In the genomic region with DNA sequence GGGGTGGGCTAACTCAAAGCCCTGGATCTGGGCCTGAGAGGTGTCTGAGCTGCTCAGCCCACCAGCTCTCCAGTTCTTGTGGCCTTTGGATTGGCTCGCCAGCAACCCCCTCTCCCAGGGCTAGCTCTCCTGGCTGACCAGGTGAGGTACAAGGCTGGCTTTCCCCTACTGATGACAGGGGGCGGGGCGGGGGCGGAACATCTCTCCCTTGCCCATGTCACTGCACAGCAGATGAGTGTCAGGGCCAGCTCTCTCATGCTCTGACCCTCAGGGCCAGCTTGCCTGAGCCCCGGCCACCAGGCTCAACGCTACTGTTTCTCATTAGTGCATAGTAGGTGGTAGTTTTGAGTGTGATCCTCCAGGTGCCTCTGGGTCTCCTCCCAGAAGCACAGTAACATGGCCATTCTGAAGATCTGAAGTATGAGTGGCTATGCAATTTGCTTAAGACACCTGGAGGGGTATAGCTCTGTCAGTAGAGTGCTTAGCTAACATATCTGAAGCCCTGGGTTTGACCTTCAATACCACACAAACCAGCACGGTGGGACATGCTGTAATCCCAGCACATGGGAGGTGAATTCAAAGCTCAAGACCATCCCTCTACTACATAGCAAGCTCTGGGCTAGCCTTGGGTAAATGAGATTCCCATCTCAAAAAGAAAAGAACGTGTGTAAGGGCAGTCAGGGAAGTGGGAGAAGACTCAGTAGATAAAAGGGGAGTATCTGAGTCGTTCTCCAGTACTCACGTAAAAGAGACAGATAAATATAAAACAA, we compare ENCODE assay signal across 19 mouse cellular contexts. TPM values are rescaled to one million over a fixed set of nuclear protein-coding genes. Genes with fewer than 3 reads are reported as not detected.
DNase-seq lines count a peak whose midpoint lies in the region; ATAC-seq and TF ChIP-seq lines count a peak whose summit lies in the region.
"Had no signal": no experiment of that assay in that cellular context is flagged by ENCODE, and none has a peak within 500 bp of the region (broad histone marks: within the 10 kb centered on the region; RNA-seq: fewer than 3 reads in every experiment).

No protein-coding gene starts in this region.

- no peak overlapping the region for H3K4me3 ChIP-seq in embryonic facial prominence, embryonic 12.5 days
- no peak overlapping the region for H3K4me3 ChIP-seq in embryonic facial prominence, embryonic 10.5 days
- H3K4me3 ChIP-seq in lung, embryonic 16.5 days (ENCODE audit: low read length), result no peak overlapping the region
- H3K4me3 ChIP-seq in lung, adult 2 months (replicated peaks; ENCODE audit: extremely low read depth, low read depth, low read length), result no peak overlapping the region
- H3K4me3 ChIP-seq in liver, embryonic 12.5 days, result no peak overlapping the region
- H3K4me3 ChIP-seq in neural tube, embryonic 15.5 days (replicated peaks), result no peak overlapping the region
- no peak overlapping the region for H3K4me3 ChIP-seq in left cerebral cortex, adult 2 months
- H3K4me3 ChIP-seq: limb, embryonic 13.5 days had no signal

- no peaks in the 10 kb centered on the region for H3K36me3 ChIP-seq in embryonic facial prominence, embryonic 12.5 days
- no peaks in the 10 kb centered on the region for H3K36me3 ChIP-seq in embryonic facial prominence, embryonic 10.5 days (replicated peaks)
- no peaks in the 10 kb centered on the region for H3K36me3 ChIP-seq in lung, embryonic 16.5 days (ENCODE audit: control insufficient read depth, insufficient read depth, low read length)
- no peaks in the 10 kb centered on the region for H3K36me3 ChIP-seq in liver, embryonic 12.5 days
- H3K36me3 ChIP-seq in neural tube, embryonic 15.5 days, result no peaks in the 10 kb centered on the region
- H3K36me3 ChIP-seq: limb, embryonic 13.5 days had no signal

- DNase-seq in embryonic facial prominence, embryonic 10.5 days (ENCODE audit: low spot score), result no peak
- no peak for DNase-seq in lung, adult 2 months
- no peak for DNase-seq in left cerebral cortex, adult 2 months (ENCODE audit: extremely low spot score in 1 of 2, low spot score in 2 of 2)
- DNase-seq: cerebellum, postnatal 25 days; gastrocnemius, postnatal 36 days; layer of hippocampus, postnatal 36 days; lung, postnatal 4 days had no signal

- H3K27ac ChIP-seq in embryonic facial prominence, embryonic 12.5 days, result no peak overlapping the region
- H3K27ac ChIP-seq in embryonic facial prominence, embryonic 10.5 days (replicated peaks), result no peak overlapping the region
- H3K27ac ChIP-seq in lung, embryonic 16.5 days (ENCODE audit: low read length), result no peak overlapping the region
- no peak overlapping the region for H3K27ac ChIP-seq in liver, embryonic 12.5 days
- no peak overlapping the region for H3K27ac ChIP-seq in neural tube, embryonic 15.5 days (replicated peaks)
- no peak overlapping the region for H3K27ac ChIP-seq in left cerebral cortex, adult 2 months
- H3K27ac ChIP-seq: limb, embryonic 13.5 days had no signal

- no peaks in the 10 kb centered on the region for H3K27me3 ChIP-seq in embryonic facial prominence, embryonic 12.5 days
- H3K27me3 ChIP-seq in embryonic facial prominence, embryonic 10.5 days (replicated peaks; ENCODE audit: low read depth, poor library complexity, severe bottlenecking), result peaks cover 4% of the 10 kb centered on the region; the same call in 1 of the 2 replicates
- H3K27me3 ChIP-seq in lung, embryonic 16.5 days (ENCODE audit: control insufficient read depth, insufficient read depth, low read depth, low read length), result no peaks in the 10 kb centered on the region
- peaks cover 7% of the 10 kb centered on the region; the same call in 1 of the 2 replicates for H3K27me3 ChIP-seq in liver, embryonic 12.5 days (replicated peaks)
- H3K27me3 ChIP-seq in neural tube, embryonic 15.5 days (replicated peaks), result no peaks in the 10 kb centered on the region; the same call in 1 of the 2 replicates
- H3K27me3 ChIP-seq: CH12.LX had no signal

- intact Hi-C loops in left cerebral cortex, adult 2 months (cut with DNase I), result loop anchor here (1.0 to 5.0 kb wide), 5 partner anchors 92 to 454 kb away; no protein-coding TSS in a partner anchor

- ATAC-seq in embryonic facial prominence, embryonic 12.5 days (ENCODE audit: insufficient number of reproducible peaks, insufficient read depth, low FRiP score, low TSS enrichment), result 0 out of 2 replicates have a peak, but pooled peaks have one; percentile 15
- ATAC-seq in lung, embryonic 16.5 days (ENCODE audit: low read depth), result peak; percentile 34; the same call in 1 of the 2 replicates
- peak; percentile 54 for ATAC-seq in liver, embryonic 12.5 days
- peak; percentile 17; the same call in 1 of the 2 replicates for ATAC-seq in neural tube, embryonic 15.5 days (ENCODE audit: low FRiP score)
- ATAC-seq in inflammation-experienced regulatory T-cells, adult 6 months, result no peak

- TF ChIP-seq CTCF in lung, adult 2 months (IDR thresholded peaks at IDR 0.05; ENCODE audit: insufficient read depth, low read length), result no peak
- TF ChIP-seq CTCF in left cerebral cortex, adult 2 months (IDR thresholded peaks at IDR 0.05), result no peak

- 74% methylated on average over 10 of the region's 10 CpGs for WGBS in embryonic facial prominence, embryonic 12.5 days
- WGBS in embryonic facial prominence, embryonic 10.5 days, result 73% methylated on average over 10 of the region's 10 CpGs
- WGBS in lung, embryonic 16.5 days, result 64% methylated on average over 10 of the region's 10 CpGs
- WGBS in lung, adult 2 months, result 70% methylated on average over 10 of the region's 10 CpGs
- 60% methylated on average over 10 of the region's 10 CpGs for WGBS in liver, embryonic 12.5 days (ENCODE audit: insufficient replicate concordance)
- WGBS in neural tube, embryonic 15.5 days, result 83% methylated on average over 10 of the region's 10 CpGs

- no peak overlapping the region for H3K4me2 ChIP-seq in embryonic facial prominence, embryonic 12.5 days (replicated peaks)
- H3K4me2 ChIP-seq in lung, embryonic 16.5 days (ENCODE audit: low read depth, low read length), result no peak overlapping the region
- H3K4me2 ChIP-seq in liver, embryonic 12.5 days, result peak overlapping the region; percentile 16
- H3K4me2 ChIP-seq in neural tube, embryonic 15.5 days, result no peak overlapping the region
- H3K4me2 ChIP-seq: limb, embryonic 13.5 days had no signal

- H3K9ac ChIP-seq in embryonic facial prominence, embryonic 12.5 days, result no peak overlapping the region
- H3K9ac ChIP-seq in lung, embryonic 16.5 days (ENCODE audit: low read length), result no peak overlapping the region
- H3K9ac ChIP-seq in liver, embryonic 12.5 days, result no peak overlapping the region
- H3K9ac ChIP-seq in neural tube, embryonic 15.5 days (replicated peaks), result no peak overlapping the region
- H3K9ac ChIP-seq: limb, embryonic 13.5 days had no signal

- no peaks in the 10 kb centered on the region for H3K4me1 ChIP-seq in embryonic facial prominence, embryonic 12.5 days
- H3K4me1 ChIP-seq in embryonic facial prominence, embryonic 10.5 days, result no peaks in the 10 kb centered on the region
- no peaks in the 10 kb centered on the region for H3K4me1 ChIP-seq in lung, embryonic 16.5 days (replicated peaks; ENCODE audit: control insufficient read depth, insufficient read depth, low read length)
- no peaks in the 10 kb centered on the region for H3K4me1 ChIP-seq in lung, adult 2 months (ENCODE audit: control insufficient read depth, insufficient read depth, low read length)
- H3K4me1 ChIP-seq in liver, embryonic 12.5 days, result no peaks in the 10 kb centered on the region
- H3K4me1 ChIP-seq in neural tube, embryonic 15.5 days, result no peaks in the 10 kb centered on the region
- H3K4me1 ChIP-seq: limb, embryonic 13.5 days had no signal

- TF ChIP-seq POLR2A in lung, adult 2 months (IDR thresholded peaks at IDR 0.05; ENCODE audit: borderline replicate concordance, extremely low read depth, low read depth, low read length), result no peak

- no peaks in the 10 kb centered on the region for H3K9me3 ChIP-seq in embryonic facial prominence, embryonic 12.5 days
- no peaks in the 10 kb centered on the region for H3K9me3 ChIP-seq in embryonic facial prominence, embryonic 10.5 days
- no peaks in the 10 kb centered on the region for H3K9me3 ChIP-seq in lung, embryonic 16.5 days (ENCODE audit: control insufficient read depth, low read length)
- no peaks in the 10 kb centered on the region for H3K9me3 ChIP-seq in liver, embryonic 12.5 days (replicated peaks)
- H3K9me3 ChIP-seq in neural tube, embryonic 15.5 days (replicated peaks), result no peaks in the 10 kb centered on the region
- H3K9me3 ChIP-seq: limb, embryonic 13.5 days had no signal

RNA-seq across cellular contexts. Expression of a gene that starts 11.4 kb away (rescaled TPM):
- polyA plus RNA-seq in embryonic facial prominence, embryonic 12.5 days (2016; fragmentation: Nextera tagmentation; extraction: Ambion mirVana), result 19.3 and 21.4 TPM in 2 replicates
- 11.3 and 12.1 TPM in 2 replicates for polyA plus RNA-seq in embryonic facial prominence, embryonic 10.5 days (2016; fragmentation: Nextera tagmentation; extraction: Ambion mirVana)
- 12.4 and 13.2 TPM in 2 replicates for polyA plus RNA-seq in lung, embryonic 16.5 days (2015; fragmentation: Nextera tagmentation; extraction: Ambion mirVana)
- 5.7 and 6.5 TPM in 2 replicates for polyA plus RNA-seq in lung, adult 2 months (2012; rRNA removed)
- polyA plus RNA-seq in liver, embryonic 12.5 days (2016; fragmentation: Nextera tagmentation; extraction: Ambion mirVana), result 10.3 and 11.2 TPM in 2 replicates
- 28.2 and 31.2 TPM in 2 replicates for polyA plus RNA-seq in neural tube, embryonic 15.5 days (2015; fragmentation: Nextera tagmentation; extraction: Ambion mirVana)
- 100 to 1,000 TPM; 165 to 181 TPM for total RNA-seq in left cerebral cortex, adult 2 months (2021)
- 1 to 10 TPM; 2.3 to 4.8 (median 3.1) TPM for polyA plus RNA-seq in inflammation-experienced regulatory T-cells, adult 6 months (2017; shearing (Covaris generic))

RNA-seq across cellular contexts. Expression of a gene that starts 18.0 kb away (rescaled TPM):
- polyA plus RNA-seq in embryonic facial prominence, embryonic 12.5 days (2016; fragmentation: Nextera tagmentation; extraction: Ambion mirVana), result 14.4 and 15.5 TPM in 2 replicates
- 27.5 and 34.1 TPM in 2 replicates for polyA plus RNA-seq in embryonic facial prominence, embryonic 10.5 days (2016; fragmentation: Nextera tagmentation; extraction: Ambion mirVana)
- 3.5 and 3.6 TPM in 2 replicates for polyA plus RNA-seq in lung, embryonic 16.5 days (2015; fragmentation: Nextera tagmentation; extraction: Ambion mirVana)
- polyA plus RNA-seq in lung, adult 2 months (2012; rRNA removed), result 0.03 and 0.08 TPM in 2 replicates
- polyA plus RNA-seq in liver, embryonic 12.5 days (2016; fragmentation: Nextera tagmentation; extraction: Ambion mirVana), result 27.3 and 27.7 TPM in 2 replicates
- 30.7 and 35.2 TPM in 2 replicates for polyA plus RNA-seq in neural tube, embryonic 15.5 days (2015; fragmentation: Nextera tagmentation; extraction: Ambion mirVana)
- 10 to 100 TPM; 16.0 to 16.7 TPM for total RNA-seq in left cerebral cortex, adult 2 months (2021)
- not detected for polyA plus RNA-seq in inflammation-experienced regulatory T-cells, adult 6 months (2017; shearing (Covaris generic))
- total RNA-seq: CH12.LX had no signal

RNA-seq across cellular contexts. Expression of a gene that starts 35.6 kb away (rescaled TPM):
- polyA plus RNA-seq in embryonic facial prominence, embryonic 12.5 days (2016; fragmentation: Nextera tagmentation; extraction: Ambion mirVana), result not detected in 2 replicates
- not detected in 2 replicates for polyA plus RNA-seq in embryonic facial prominence, embryonic 10.5 days (2016; fragmentation: Nextera tagmentation; extraction: Ambion mirVana)
- not detected in 2 replicates for polyA plus RNA-seq in lung, embryonic 16.5 days (2015; fragmentation: Nextera tagmentation; extraction: Ambion mirVana)
- not detected in 2 replicates for polyA plus RNA-seq in lung, adult 2 months (2012; rRNA removed)
- polyA plus RNA-seq in liver, embryonic 12.5 days (2016; fragmentation: Nextera tagmentation; extraction: Ambion mirVana), result not detected in 2 replicates
- polyA plus RNA-seq in neural tube, embryonic 15.5 days (2015; fragmentation: Nextera tagmentation; extraction: Ambion mirVana), result not detected in 2 replicates
- total RNA-seq in left cerebral cortex, adult 2 months (2021), result not detected
- not detected for polyA plus RNA-seq in inflammation-experienced regulatory T-cells, adult 6 months (2017; shearing (Covaris generic))
- total RNA-seq: adrenal gland, postnatal 4 days; CH12.LX; gastrocnemius, postnatal 36 days; layer of hippocampus, postnatal 36 days had no signal
- polyA plus RNA-seq: embryonic facial prominence, embryonic 11.5 days; frontal cortex, adult 2 months; heart, embryonic 14.5 days; limb, embryonic 13.5 days; stomach, embryonic 14.5 days had no signal
